Mouse (Mus musculus) heart, embryonic 13.5 days (tissue): ENCODE measurements at regions not wholly inside any gene's neighbourhood (a gene's known extent, or its start where the extent isn't known, plus 50 kb on each side); places are given as distances from the start of the nearest gene placed in this dataset.

ENCODE experiments used
- ATAC-seq: fragments of 200-750 bp; cut with Nextera tagmentation; 2 replicates; pipeline ENCODE4 v1.8.0; 2017; ENCODE audit warnings: moderate TSS enrichment; ENCODE audit not compliant: insufficient number of reproducible peaks, low FRiP score, low TSS enrichment; ENCODE audit errors: extremely low read depth
- H3K27ac ChIP-seq: fragments of 300-500 bp; sonication (generic); replicated peaks from 2 replicates; pipeline ENCODE4 v1.5.1; 2015; ENCODE audit warnings: moderate library complexity, mild to moderate bottlenecking, inconsistent platforms
- H3K27me3 ChIP-seq: fragments of 300-500 bp; sonication (generic); replicated peaks from 2 replicates; pipeline ENCODE4 v1.6.1; 2015; ENCODE audit warnings: mild to moderate bottlenecking, inconsistent platforms
- H3K36me3 ChIP-seq: fragments of 300-500 bp; sonication (generic); 2 replicates; pipeline ENCODE4 v1.6.1; 2015; ENCODE audit warnings: mild to moderate bottlenecking, inconsistent platforms
- H3K4me1 ChIP-seq: fragments of 300-500 bp; sonication (generic); 2 replicates; pipeline ENCODE4 v1.6.1; 2015; ENCODE audit warnings: inconsistent platforms
- H3K4me2 ChIP-seq: fragments of 300-500 bp; sonication (generic); 2 replicates; pipeline ENCODE4 v1.6.1; 2015; ENCODE audit warnings: inconsistent platforms, mild to moderate bottlenecking, moderate library complexity
- H3K4me3 ChIP-seq: fragments of 300-500 bp; sonication (generic); 2 replicates; pipeline ENCODE4 v1.5.1; 2015; ENCODE audit warnings: moderate library complexity, mild to moderate bottlenecking, inconsistent platforms
- H3K9ac ChIP-seq: fragments of 300-500 bp; sonication (generic); 2 replicates; pipeline ENCODE4 v1.6.1; 2015; ENCODE audit warnings: inconsistent platforms, mild to moderate bottlenecking, moderate library complexity
- H3K9me3 ChIP-seq: fragments of 300-500 bp; sonication (generic); 2 replicates; pipeline ENCODE4 v1.6.1; 2016; ENCODE audit warnings: inconsistent platforms
- WGBS: fragments of 180-500 bp; shearing (Covaris S2); methylation state at CpG from one replicate; pipeline ENCODE4 v1.1.7; 2015; ENCODE audit warnings: mixed read lengths; 5-methylcytosine and 5-hydroxymethylcytosine counted together

- Histone ChIP-seq H3K4me2 (no peak overlapping the region), H3K27me3 (no peaks in the 10 kb centered on the region), H3K9me3 (no peaks in the 10 kb centered on the region), H3K4me1 (no peaks in the 10 kb centered on the region), H3K4me3 (no peak overlapping the region), H3K36me3 (no peaks in the 10 kb centered on the region), H3K27ac (no peak overlapping the region), H3K9ac (no peak overlapping the region)
- no peak for ATAC-seq
- 48% methylated on average over 1 of the region's 1 CpGs for WGBS
Measured at GRCm38 (mm10) chr4:31274131-31274530, 689.8 kb upstream of the Map3k7 start.

- ATAC-seq: peak; percentile 25; the same call in 1 of the 2 replicates
- WGBS: 37% methylated on average over 5 of the region's 5 CpGs
- H3K27ac ChIP-seq: peak overlapping the region; percentile 76
- H3K27me3 ChIP-seq: no peaks in the 10 kb centered on the region
- peaks cover 22% of the 10 kb centered on the region for H3K4me1 ChIP-seq
- no peaks in the 10 kb centered on the region for H3K9me3 ChIP-seq
- H3K9ac ChIP-seq: no peak overlapping the region
- H3K4me3 ChIP-seq: no peak overlapping the region
- no peaks in the 10 kb centered on the region for H3K36me3 ChIP-seq
- H3K4me2 ChIP-seq: peak overlapping the region; percentile 24; the same call in 1 of the 2 replicates
Measured at GRCm38 (mm10) chr4:31290301-31290975, 673.5 kb upstream of the Map3k7 start.

GRCm38 (mm10) chr4:31293752-31294151 is 670.1 kb upstream of the Map3k7 start:
- ATAC-seq: no peak
- H3K4me2 ChIP-seq: no peak overlapping the region
- H3K4me1 ChIP-seq: peaks cover 21% of the 10 kb centered on the region
- no peak overlapping the region for H3K9ac ChIP-seq
- no peak overlapping the region for H3K4me3 ChIP-seq
- H3K27ac ChIP-seq: no peak overlapping the region
- no peaks in the 10 kb centered on the region for H3K27me3 ChIP-seq
- no peaks in the 10 kb centered on the region for H3K9me3 ChIP-seq
- H3K36me3 ChIP-seq: no peaks in the 10 kb centered on the region
- 48% methylated on average over 2 of the region's 2 CpGs for WGBS

GRCm38 (mm10) chr4:31297848-31298247 is 666.0 kb upstream of the Map3k7 start:
- no peaks in the 10 kb centered on the region for H3K4me1 ChIP-seq
- WGBS: 65% methylated on average over 3 of the region's 3 CpGs
- H3K27ac ChIP-seq: no peak overlapping the region
- H3K4me3 ChIP-seq: no peak overlapping the region
- no peaks in the 10 kb centered on the region for H3K9me3 ChIP-seq
- no peak overlapping the region for H3K9ac ChIP-seq
- no peaks in the 10 kb centered on the region for H3K27me3 ChIP-seq
- H3K4me2 ChIP-seq: no peak overlapping the region
- no peaks in the 10 kb centered on the region for H3K36me3 ChIP-seq
- ATAC-seq: no peak

- no peak overlapping the region for H3K9ac ChIP-seq
- no peak overlapping the region for H3K4me3 ChIP-seq
- no peak for ATAC-seq
- 50% methylated on average over 6 of the region's 6 CpGs for WGBS
- H3K36me3 ChIP-seq: no peaks in the 10 kb centered on the region
- no peak overlapping the region for H3K27ac ChIP-seq
- no peaks in the 10 kb centered on the region for H3K9me3 ChIP-seq
- H3K4me1 ChIP-seq: peaks cover 9% of the 10 kb centered on the region
- H3K27me3 ChIP-seq: no peaks in the 10 kb centered on the region
- no peak overlapping the region for H3K4me2 ChIP-seq
Measured at GRCm38 (mm10) chr4:31319269-31319668, 644.6 kb upstream of the Map3k7 start.

- no peak for ATAC-seq
Measured at GRCm38 (mm10) chr4:31320734-31321507, 643.0 kb upstream of the Map3k7 start.

GRCm38 (mm10) chr4:31323816-31324215 is 640.1 kb upstream of the Map3k7 start:
- peaks cover 9% of the 10 kb centered on the region for H3K4me1 ChIP-seq
- no peak overlapping the region for H3K4me3 ChIP-seq
- WGBS: 85% methylated on average over 3 of the region's 3 CpGs
- H3K4me2 ChIP-seq: no peak overlapping the region
- no peaks in the 10 kb centered on the region for H3K36me3 ChIP-seq
- no peaks in the 10 kb centered on the region for H3K27me3 ChIP-seq
- no peak overlapping the region for H3K27ac ChIP-seq
- no peak overlapping the region for H3K9ac ChIP-seq
- ATAC-seq: no peak
- H3K9me3 ChIP-seq: no peaks in the 10 kb centered on the region

More at GRCm38 (mm10) chr4:31320734-31321507, 643.0 kb upstream of the Map3k7 start:
- Histone ChIP-seq H3K27me3 (no peaks in the 10 kb centered on the region), H3K27ac (no peak overlapping the region), H3K36me3 (no peaks in the 10 kb centered on the region), H3K4me1 (peaks cover 9% of the 10 kb centered on the region), H3K4me3 (no peak overlapping the region), H3K9ac (no peak overlapping the region), H3K4me2 (no peak overlapping the region), H3K9me3 (no peaks in the 10 kb centered on the region)
- WGBS: 68% methylated on average over 8 of the region's 8 CpGs

- Histone ChIP-seq H3K27me3 (no peaks in the 10 kb centered on the region), H3K9me3 (no peaks in the 10 kb centered on the region), H3K4me1 (no peaks in the 10 kb centered on the region), H3K27ac (0 out of 2 replicates have a peak overlapping the region, but pooled peaks have one; percentile 2), H3K9ac (no peak overlapping the region), H3K4me3 (no peak overlapping the region), H3K36me3 (no peaks in the 10 kb centered on the region), H3K4me2 (peak overlapping the region; percentile 35)
- 19% methylated on average over 5 of the region's 5 CpGs for WGBS
- ATAC-seq: no peak
Measured at GRCm38 (mm10) chr4:31328798-31329197, 635.1 kb upstream of the Map3k7 start.

GRCm38 (mm10) chr4:31331053-31331452 is 632.8 kb upstream of the Map3k7 start:
- Histone ChIP-seq H3K27me3 (no peaks in the 10 kb centered on the region), H3K36me3 (no peaks in the 10 kb centered on the region), H3K9ac (no peak overlapping the region), H3K4me1 (no peaks in the 10 kb centered on the region), H3K4me3 (no peak overlapping the region), H3K4me2 (no peak overlapping the region), H3K27ac (no peak overlapping the region), H3K9me3 (no peaks in the 10 kb centered on the region)
- ATAC-seq: no peak

- no peak overlapping the region for H3K27ac ChIP-seq
- WGBS: 76% methylated on average over 3 of the region's 3 CpGs
- ATAC-seq: no peak
Measured at GRCm38 (mm10) chr4:31335686-31336085, 628.2 kb upstream of the Map3k7 start.

GRCm38 (mm10) chr4:31337980-31338379 is 625.9 kb upstream of the Map3k7 start:
- Histone ChIP-seq H3K4me1 (no peaks in the 10 kb centered on the region), H3K9ac (no peak overlapping the region), H3K4me2 (no peak overlapping the region), H3K9me3 (no peaks in the 10 kb centered on the region), H3K4me3 (no peak overlapping the region), H3K27ac (no peak overlapping the region), H3K27me3 (no peaks in the 10 kb centered on the region), H3K36me3 (no peaks in the 10 kb centered on the region)
- no peak for ATAC-seq
- 46% methylated on average over 4 of the region's 4 CpGs for WGBS

More at GRCm38 (mm10) chr4:31335686-31336085, 628.2 kb upstream of the Map3k7 start:
- Histone ChIP-seq H3K4me2 (no peak overlapping the region), H3K36me3 (no peaks in the 10 kb centered on the region), H3K9ac (no peak overlapping the region), H3K4me1 (no peaks in the 10 kb centered on the region), H3K4me3 (no peak overlapping the region), H3K27me3 (no peaks in the 10 kb centered on the region), H3K9me3 (no peaks in the 10 kb centered on the region)
